Mouse (Mus musculus): ENCODE measurements around the gene Clybl. TPM values are rescaled to one million over a fixed set of nuclear protein-coding genes. Genes with fewer than 3 reads are reported as not detected.

Clybl gene
- polyA plus RNA-seq, 1 experiment, result 40.6 TPM

GRCm38 (mm10) chr14:122341591-122342360 lies 160.3 kb downstream of the Clybl start:
- no peak overlapping the region for H3K27ac ChIP-seq (ENCODE audit: insufficient read depth, low read length)
- peaks cover 30% of the 10 kb centered on the region for H3K4me1 ChIP-seq (ENCODE audit: control insufficient read depth, insufficient read depth, low read length)
- H3K27me3 ChIP-seq (ENCODE audit: control insufficient read depth, insufficient read depth, low read length), result no peaks in the 10 kb centered on the region
- TF ChIP-seq POLR2A (IDR thresholded peaks at IDR 0.05; ENCODE audit: borderline replicate concordance, insufficient read depth, low read length) (no peak), CTCF (IDR thresholded peaks at IDR 0.05; ENCODE audit: borderline replicate concordance, insufficient read depth, low read depth, low read length) (no peak)
- no peak overlapping the region for H3K4me3 ChIP-seq (replicated peaks; ENCODE audit: insufficient read depth, low read depth, low read length)
- DNase-seq, result no peak
- WGBS, result 84% methylated on average over 6 of the region's 6 CpGs

DNA sequence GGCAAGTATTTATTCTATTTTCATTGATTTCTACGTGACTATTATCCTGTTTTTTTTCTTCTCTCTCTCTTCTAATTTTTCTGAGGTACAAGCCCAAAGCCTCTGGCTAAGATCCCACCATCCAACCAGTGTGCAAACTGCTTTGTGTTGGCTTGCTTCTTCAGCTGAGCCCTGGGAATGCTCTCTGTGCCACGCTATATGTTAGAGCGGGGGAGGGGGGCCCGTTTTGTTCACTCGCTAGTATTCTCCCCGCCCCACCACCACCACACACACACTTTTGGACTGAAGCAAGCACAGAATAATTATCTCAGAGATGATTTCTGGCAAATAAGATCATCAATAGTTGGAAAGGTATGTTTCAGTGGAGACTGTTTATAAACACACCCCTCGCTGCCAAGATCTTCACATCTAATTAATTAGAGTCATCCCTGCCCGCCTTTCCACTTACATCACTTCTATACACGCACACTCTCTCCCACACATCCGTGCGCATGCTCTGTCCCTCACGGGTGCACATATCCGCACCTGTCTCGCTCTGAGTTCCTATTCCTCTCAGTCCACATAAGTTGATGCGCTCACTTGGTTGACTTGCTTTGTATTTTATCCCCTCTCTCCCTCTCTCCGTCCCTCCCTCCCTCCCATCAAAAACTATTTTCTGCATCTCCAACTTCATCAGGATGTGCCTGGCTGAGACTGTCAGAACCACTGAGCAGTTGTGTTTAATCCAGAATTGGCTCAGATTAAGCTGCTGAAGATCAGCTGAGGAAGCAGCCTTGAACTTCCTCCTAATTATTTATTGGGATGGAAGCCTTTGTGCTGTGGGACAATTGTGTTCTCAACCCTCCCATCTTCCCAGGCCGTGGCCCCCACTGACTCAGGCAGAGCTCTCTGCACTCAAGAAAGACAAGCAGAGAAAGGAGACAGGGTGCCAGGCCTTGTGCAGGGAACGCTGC lies 163.0 kb downstream of the Clybl start:
- TF ChIP-seq POLR2A (IDR thresholded peaks at IDR 0.05; ENCODE audit: borderline replicate concordance, insufficient read depth, low read length) (no peak), CTCF (IDR thresholded peaks at IDR 0.05; ENCODE audit: borderline replicate concordance, insufficient read depth, low read depth, low read length) (no peak)
- H3K27me3 ChIP-seq (ENCODE audit: control insufficient read depth, insufficient read depth, low read length), result no peaks in the 10 kb centered on the region
- no peak overlapping the region for H3K27ac ChIP-seq (ENCODE audit: insufficient read depth, low read length)
- DNase-seq, result no peak
- peaks cover 28% of the 10 kb centered on the region for H3K4me1 ChIP-seq (ENCODE audit: control insufficient read depth, insufficient read depth, low read length)
- H3K4me3 ChIP-seq (replicated peaks; ENCODE audit: insufficient read depth, low read depth, low read length), result peak overlapping the region; percentile 2
- WGBS, result 48% methylated on average over 18 of the region's 18 CpGs

DNA sequence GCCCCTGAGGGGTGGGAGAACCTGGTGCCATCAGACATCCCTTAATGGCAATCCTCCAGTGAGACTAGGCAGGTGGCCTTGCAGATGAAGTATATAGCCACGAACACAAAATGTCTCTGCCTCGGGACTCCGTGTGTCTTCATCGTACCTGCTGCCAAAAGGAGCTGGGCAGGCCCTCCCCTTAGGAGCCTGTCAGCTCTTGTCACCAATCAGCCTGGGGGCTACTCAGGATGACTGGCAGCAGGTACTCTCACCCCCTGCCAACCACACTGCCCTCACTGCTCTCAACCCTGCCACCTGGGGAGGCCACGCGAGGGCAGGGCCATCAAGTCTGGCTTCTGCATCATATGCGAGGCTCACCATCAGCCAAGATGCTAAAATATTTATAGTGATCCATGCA lies 166.6 kb downstream of the Clybl start:
- Histone ChIP-seq H3K4me1 (ENCODE audit: control insufficient read depth, insufficient read depth, low read length) (peaks cover 31% of the 10 kb centered on the region), H3K4me3 (replicated peaks; ENCODE audit: insufficient read depth, low read depth, low read length) (no peak overlapping the region), H3K27ac (ENCODE audit: insufficient read depth, low read length) (no peak overlapping the region), H3K27me3 (ENCODE audit: control insufficient read depth, insufficient read depth, low read length) (no peaks in the 10 kb centered on the region)
- WGBS, result 29% methylated on average over 7 of the region's 7 CpGs
- DNase-seq, result peak in 1 of 2 experiments; percentile 26
- no peak for TF ChIP-seq CTCF (IDR thresholded peaks at IDR 0.05; ENCODE audit: borderline replicate concordance, insufficient read depth, low read depth, low read length)
- no peak for TF ChIP-seq POLR2A (IDR thresholded peaks at IDR 0.05; ENCODE audit: borderline replicate concordance, insufficient read depth, low read length)

GRCm38 (mm10) chr14:122349326-122349725 lies 167.8 kb downstream of the Clybl start:
- Histone ChIP-seq H3K4me1 (ENCODE audit: control insufficient read depth, insufficient read depth, low read length) (peaks cover 31% of the 10 kb centered on the region), H3K27me3 (ENCODE audit: control insufficient read depth, insufficient read depth, low read length) (no peaks in the 10 kb centered on the region), H3K4me3 (replicated peaks; ENCODE audit: insufficient read depth, low read depth, low read length) (peak overlapping the region; percentile 7), H3K27ac (ENCODE audit: insufficient read depth, low read length) (peak overlapping the region; percentile 59; the same call in 1 of the 2 replicates)
- peak; percentile 69 to 87 for DNase-seq
- WGBS, result 9% methylated on average over 5 of the region's 5 CpGs
- no peak for TF ChIP-seq POLR2A (IDR thresholded peaks at IDR 0.05; ENCODE audit: borderline replicate concordance, insufficient read depth, low read length)
- TF ChIP-seq CTCF (IDR thresholded peaks at IDR 0.05; ENCODE audit: borderline replicate concordance, insufficient read depth, low read depth, low read length), result no peak

DNA sequence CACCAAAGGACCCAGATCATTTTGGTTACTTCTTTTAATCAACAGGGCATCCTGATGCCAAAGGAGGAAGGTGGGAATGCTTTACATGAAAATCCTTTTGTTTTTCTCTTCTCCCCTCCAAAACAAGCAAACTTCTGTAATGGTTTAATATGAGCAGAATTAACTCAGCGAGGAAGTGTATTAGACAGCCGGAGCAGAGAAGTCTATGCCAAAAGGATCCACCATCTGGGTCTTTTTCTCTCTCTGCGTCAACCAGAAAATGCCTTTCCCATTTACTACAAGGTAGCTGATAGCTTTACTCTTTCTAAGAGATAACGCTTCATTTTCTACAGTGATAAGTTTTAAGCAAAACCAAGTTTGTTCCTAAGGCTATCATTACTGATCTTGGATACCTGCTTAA lies 168.3 kb downstream of the Clybl start:
- 13% methylated on average over 4 of the region's 4 CpGs for WGBS
- Histone ChIP-seq H3K4me1 (ENCODE audit: control insufficient read depth, insufficient read depth, low read length) (peaks cover 27% of the 10 kb centered on the region), H3K27me3 (ENCODE audit: control insufficient read depth, insufficient read depth, low read length) (no peaks in the 10 kb centered on the region), H3K27ac (ENCODE audit: insufficient read depth, low read length) (peak overlapping the region; percentile 59; the same call in 1 of the 2 replicates), H3K4me3 (replicated peaks; ENCODE audit: insufficient read depth, low read depth, low read length) (no peak overlapping the region)
- DNase-seq, result peak in 1 of 2 experiments; percentile 69
- TF ChIP-seq CTCF (IDR thresholded peaks at IDR 0.05; ENCODE audit: borderline replicate concordance, insufficient read depth, low read depth, low read length) (no peak), POLR2A (IDR thresholded peaks at IDR 0.05; ENCODE audit: borderline replicate concordance, insufficient read depth, low read length) (no peak)

- H3K27ac ChIP-seq (ENCODE audit: insufficient read depth, low read length), result no peak overlapping the region
- no peak overlapping the region for H3K4me3 ChIP-seq (replicated peaks; ENCODE audit: insufficient read depth, low read depth, low read length)
- H3K4me1 ChIP-seq (ENCODE audit: control insufficient read depth, insufficient read depth, low read length), result peaks cover 22% of the 10 kb centered on the region
- TF ChIP-seq CTCF (IDR thresholded peaks at IDR 0.05; ENCODE audit: borderline replicate concordance, insufficient read depth, low read depth, low read length), result no peak
- no peak for TF ChIP-seq POLR2A (IDR thresholded peaks at IDR 0.05; ENCODE audit: borderline replicate concordance, insufficient read depth, low read length)
- H3K27me3 ChIP-seq (ENCODE audit: control insufficient read depth, insufficient read depth, low read length), result no peaks in the 10 kb centered on the region
- no peak for DNase-seq
- 77% methylated on average over 8 of the region's 8 CpGs for WGBS
Measured at GRCm38 (mm10) chr14:122350766-122351165, 169.3 kb downstream of the Clybl start.

GRCm38 (mm10) chr14:122357316-122357715 lies 175.8 kb downstream of the Clybl start:
- no peaks in the 10 kb centered on the region for H3K27me3 ChIP-seq (ENCODE audit: control insufficient read depth, insufficient read depth, low read length)
- no peak overlapping the region for H3K4me3 ChIP-seq (replicated peaks; ENCODE audit: insufficient read depth, low read depth, low read length)
- H3K4me1 ChIP-seq (ENCODE audit: control insufficient read depth, insufficient read depth, low read length), result peaks cover 7% of the 10 kb centered on the region; the same call in 1 of the 2 replicates
- DNase-seq, result no peak
- 83% methylated on average over 4 of the region's 4 CpGs for WGBS
- TF ChIP-seq POLR2A (IDR thresholded peaks at IDR 0.05; ENCODE audit: borderline replicate concordance, insufficient read depth, low read length) (no peak), CTCF (IDR thresholded peaks at IDR 0.05; ENCODE audit: borderline replicate concordance, insufficient read depth, low read depth, low read length) (no peak)
- H3K27ac ChIP-seq (ENCODE audit: insufficient read depth, low read length), result no peak overlapping the region

Data from cerebellum, adult 2 months (tissue).